Mouse (Mus musculus) kidney, postnatal 14 days (tissue): Measurements from ENCODE around the gene Ggta1.

ENCODE experiments used
- DNase-seq: peaks from one replicate; pipeline ENCODE4 v3.0.0; 2022; ENCODE audit warnings: mixed read lengths

Ggta1 gene

GRCm38 (mm10) chr2:35397590-35398173 is 65.3 kb downstream of the Ggta1 start:
- DNase-seq = peak; percentile 72

- DNase-seq = no peak
Measured at GRCm38 (mm10) chr2:35397096-35397495, 65.9 kb downstream of the Ggta1 start, which contains the start of gene 4930402F06Rik. Gene 4930402F06Rik, minus strand, starts transcription at chr2:35397175.

GRCm38 (mm10) chr2:35385441-35385871 is 77.6 kb downstream of the Ggta1 start:
- DNase-seq = no peak

GRCm38 (mm10) chr2:35379306-35379705 is 83.7 kb downstream of the Ggta1 start:
- no peak for DNase-seq

GRCm38 (mm10) chr2:35377600-35377999 is 85.4 kb downstream of the Ggta1 start:
- no peak for DNase-seq

- DNase-seq = peak; percentile 17
Measured at GRCm38 (mm10) chr2:35373003-35373402, 90.0 kb downstream of the Ggta1 start.

GRCm38 (mm10) chr2:35370686-35371085 is 92.3 kb downstream of the Ggta1 start:
- no peak for DNase-seq

GRCm38 (mm10) chr2:35367629-35368028 is 95.4 kb downstream of the Ggta1 start, which contains the start of gene 4930568D16Rik:
Gene 4930568D16Rik, minus strand, starts transcription at chr2:35367729.
- DNase-seq = no peak
